Mouse (Mus musculus) left cerebral cortex, postnatal 14 days (tissue): ENCODE measurements around the gene Cbx3. TPM values are rescaled to one million over a fixed set of nuclear protein-coding genes. Genes with fewer than 3 reads are reported as not detected.

Experiments used
- DNase-seq, 2 experiments: peaks; one replicate each; pipeline ENCODE4 v3.0.0; 2021 to 2022; ENCODE audit warnings: low spot score in 2 of 2, mixed read lengths in 1 of 2
- intact Hi-C: fragments of 180-260 bp; cut with DNase I; formaldehyde crosslinking; loops from one replicate; pipeline ENCODE4 v1.15.1; 2025
- long read RNA-seq, 2 experiments: library from polyadenylated mRNA; stranded (forward); transcript quantifications; one replicate each; pipeline ENCODE4 v2.0.0; 2021
- total RNA-seq, 2 experiments: library from RNA; stranded (reverse); gene quantifications; 2 replicates each; pipeline ENCODE4 v1.2.3; 2021

The Cbx3 gene
- total RNA-seq = 100 to 1,000 TPM; 143 to 159 TPM
- long read RNA-seq, experiment 1, transcript Cbx3-201 (6 exons, 1,889 nt) = major isoform, 158 of 177 reads
- long read RNA-seq, experiment 1, partial matches to known transcripts = 7 of 177 reads
- long read RNA-seq, experiment 1, other reads (novel, unspliced or antisense) = 11 of 177 reads
- long read RNA-seq, experiment 2, transcript Cbx3-201 (6 exons, 1,889 nt) = major isoform, 133 of 150 reads
- long read RNA-seq, experiment 2, partial matches to known transcripts = 1 of 150 reads
- long read RNA-seq, experiment 2, other reads (novel, unspliced or antisense) = 13 of 150 reads

DNA sequence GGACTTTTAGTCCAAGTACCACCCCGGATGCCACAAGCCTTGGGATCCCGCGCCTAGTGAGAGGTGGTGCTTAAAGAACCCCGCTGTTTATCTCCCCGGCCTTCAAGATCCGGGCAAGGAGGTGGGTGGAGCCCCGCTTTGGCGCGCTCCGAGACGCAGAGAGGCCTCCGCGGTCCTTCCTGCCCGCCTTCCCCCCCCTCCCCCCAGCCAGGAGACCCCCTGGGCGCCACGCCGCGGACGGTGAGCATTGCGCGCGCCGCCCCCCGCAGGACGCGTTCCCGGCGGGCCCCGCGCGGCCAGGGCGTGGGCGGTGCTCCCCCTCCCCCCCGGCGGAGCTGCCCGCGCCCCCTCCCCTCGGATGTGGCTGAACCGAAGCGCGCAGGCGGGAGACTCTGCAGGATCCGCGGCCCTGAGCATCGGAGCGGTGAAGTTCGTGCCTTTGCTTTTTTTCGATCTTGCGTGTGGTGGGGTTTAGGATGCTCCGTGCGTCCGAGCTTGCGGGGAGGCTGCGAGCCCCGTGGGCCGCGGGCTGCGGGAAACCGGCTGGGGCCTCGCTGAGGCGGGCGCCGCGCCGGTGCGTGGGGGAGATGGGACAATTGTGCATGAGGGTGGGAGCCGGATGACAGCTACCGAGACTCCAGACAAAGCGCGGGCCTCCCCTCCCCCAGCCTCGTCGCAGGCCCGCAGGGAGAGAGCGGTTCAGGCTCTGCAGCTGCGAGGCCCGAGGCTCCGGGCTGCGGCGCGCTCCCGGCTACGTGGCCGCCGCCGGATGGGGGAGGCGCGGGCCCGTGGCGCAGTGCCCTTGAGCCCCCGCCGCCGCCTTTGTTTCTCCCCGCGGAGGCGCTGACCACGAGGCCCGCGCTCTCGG lies at the start of gene Cbx3:
Gene Cbx3, plus strand, starts transcription at position 50 of the 868 bp plus-strand sequence.
- intact Hi-C loops = loop anchor here (2.0 to 5.0 kb wide), 3 partner anchors 82 to 112 kb away; no protein-coding TSS in a partner anchor
- DNase-seq = peak; percentile 74 to 86

DNA sequence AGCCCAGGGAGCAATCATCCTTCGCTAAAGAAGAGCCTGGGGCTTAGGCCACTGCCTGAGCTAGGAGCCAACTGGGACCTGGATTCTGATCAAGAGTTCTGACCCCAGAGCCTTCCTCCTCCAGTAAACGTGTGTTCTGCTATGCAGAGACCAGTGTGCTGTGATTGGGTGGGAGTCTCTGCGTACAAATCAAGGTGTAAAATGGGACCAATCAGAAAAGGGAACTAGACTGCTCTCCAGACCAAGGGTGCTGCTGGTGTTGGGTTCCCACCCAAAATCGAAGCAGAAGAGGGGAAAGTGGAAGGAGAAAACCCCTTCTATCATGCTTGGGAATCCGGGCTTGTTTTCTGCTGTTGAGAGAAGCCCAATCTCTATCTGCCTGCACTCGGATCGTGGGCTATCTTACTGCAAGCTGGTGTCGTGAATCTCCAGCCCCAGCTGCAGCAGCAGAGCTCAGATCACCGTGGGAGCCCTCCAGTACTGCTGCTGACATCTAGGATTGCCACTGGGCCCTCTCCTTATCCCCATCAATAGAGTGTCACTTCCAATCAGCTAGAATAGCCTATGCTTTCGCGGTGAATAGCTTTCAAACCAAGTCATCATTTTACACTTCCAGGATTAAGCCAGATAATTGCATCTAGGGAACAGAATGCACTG lies 46.6 kb upstream of the Cbx3 start:
- no peak for DNase-seq

DNA sequence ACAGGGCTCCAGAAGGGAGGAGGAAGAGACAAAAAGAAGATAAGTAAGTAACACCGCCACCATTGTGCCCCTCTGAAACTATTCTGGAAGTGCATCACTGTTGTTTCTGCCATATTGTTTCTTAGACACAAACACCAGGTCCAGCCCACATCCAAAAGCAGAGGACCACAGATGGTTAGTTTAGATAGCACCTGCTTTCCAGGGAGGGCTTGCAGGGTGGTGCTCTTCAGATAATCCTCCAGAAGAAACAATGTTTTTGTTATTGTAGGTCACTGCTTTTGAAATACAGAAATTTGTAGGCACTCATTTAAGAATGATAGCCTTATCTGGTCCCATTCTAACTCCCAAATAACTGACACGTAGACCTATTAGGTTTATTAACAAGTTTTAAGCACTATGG lies 45.6 kb upstream of the Cbx3 start:
- intact Hi-C loops = no loop called here

More for the DNA sequence above, 46.6 kb upstream of the Cbx3 start:
- intact Hi-C loops = no loop called here

DNA sequence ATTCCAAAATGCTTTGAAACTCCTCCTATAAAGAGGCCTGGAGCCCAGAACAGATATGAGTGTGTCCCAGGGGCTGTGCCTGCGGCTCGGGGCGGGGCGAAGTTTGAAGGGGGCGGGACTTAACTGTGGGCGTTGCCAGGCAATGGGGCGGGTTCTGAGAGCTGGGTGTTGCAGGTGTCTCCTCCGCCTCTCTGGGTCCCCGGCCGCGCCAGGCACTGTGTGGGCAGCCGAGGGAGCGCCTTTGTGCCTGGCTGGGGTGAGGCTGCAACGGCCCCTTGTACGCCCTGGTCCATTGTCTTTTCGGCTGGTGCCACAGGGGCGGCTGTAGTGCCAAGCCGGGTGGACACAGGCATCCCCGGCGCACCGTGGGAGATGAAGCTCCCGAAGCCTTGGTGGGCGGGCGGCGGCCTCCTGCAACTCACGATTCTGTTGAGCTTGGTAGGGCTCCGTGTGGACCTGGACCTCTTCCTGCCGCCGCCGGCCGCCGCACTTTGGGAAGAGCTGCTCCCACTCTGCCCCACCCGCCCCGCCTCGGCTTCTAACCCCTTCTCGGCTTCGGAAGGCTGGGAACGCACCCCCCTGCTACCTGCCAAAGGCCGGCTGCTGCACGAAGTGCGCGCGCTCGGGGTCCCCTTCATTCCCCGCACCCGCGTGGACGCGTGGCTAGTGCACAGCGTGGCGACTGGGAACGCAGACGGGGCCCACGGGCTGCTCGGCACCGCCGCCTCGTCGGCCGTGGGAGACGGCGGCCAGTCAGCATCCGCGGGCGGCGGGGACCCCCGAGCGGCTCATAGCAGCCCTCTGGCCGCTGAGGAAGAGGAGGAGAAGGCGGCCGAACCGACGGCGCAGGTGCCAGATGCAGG lies 37.4 kb upstream of the Cbx3 start, which contains the start of gene Nfe2l3:
Gene Nfe2l3, plus strand, starts transcription at position 136 of the 863 bp plus-strand sequence.
- intact Hi-C loops = loop anchor here (5.0 kb wide), 1 partner anchor 40 kb away; no protein-coding TSS in a partner anchor
- peak in 1 of 2 experiments; percentile 30 for DNase-seq

More for the DNA sequence above, 45.6 kb upstream of the Cbx3 start:
- no peak for DNase-seq

DNA sequence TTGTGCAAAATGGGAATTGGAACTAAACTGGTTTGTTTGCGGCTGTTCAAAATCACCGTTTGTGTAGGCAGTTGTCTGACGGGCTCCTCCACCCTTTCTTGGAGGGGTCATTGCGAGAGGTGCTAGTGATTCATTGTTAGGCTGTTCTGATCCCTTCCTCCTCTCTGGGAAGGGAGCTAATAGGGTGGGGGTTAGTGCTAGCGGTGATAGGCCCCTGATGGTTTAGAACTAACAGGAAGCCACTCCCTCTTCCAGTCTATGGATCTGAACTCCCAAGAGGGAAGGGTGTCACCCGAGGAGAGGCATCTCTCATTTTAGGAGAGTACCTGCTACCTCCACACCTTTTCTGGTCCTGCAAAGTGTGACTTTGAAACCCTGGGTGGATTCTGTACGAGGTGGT lies 35.9 kb upstream of the Cbx3 start:
- intact Hi-C loops = loop anchor here (5.0 kb wide), 1 partner anchor 42 kb away; no protein-coding TSS in a partner anchor
- DNase-seq = no peak

DNA sequence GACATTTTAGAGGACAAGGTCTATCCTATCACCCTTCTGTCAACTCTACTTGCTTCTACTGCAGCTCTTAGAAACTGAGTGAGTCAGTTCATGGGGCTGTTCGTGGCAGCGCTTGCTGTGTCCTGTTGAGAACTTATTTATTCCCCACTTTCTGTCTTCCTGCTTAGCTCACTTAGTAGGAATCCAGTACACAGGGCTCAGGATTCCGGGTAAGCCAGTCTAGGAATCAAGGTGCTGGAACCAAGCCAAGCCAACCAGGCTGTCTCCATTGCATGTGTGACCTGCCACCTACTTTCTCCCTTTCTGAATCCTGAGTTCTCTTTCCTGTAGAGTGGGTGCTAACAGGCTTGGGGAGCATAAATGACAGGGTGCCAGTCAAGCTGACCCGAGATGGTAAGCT lies 32.5 kb upstream of the Cbx3 start:
- no peak for DNase-seq
- intact Hi-C loops = no loop called here

DNA sequence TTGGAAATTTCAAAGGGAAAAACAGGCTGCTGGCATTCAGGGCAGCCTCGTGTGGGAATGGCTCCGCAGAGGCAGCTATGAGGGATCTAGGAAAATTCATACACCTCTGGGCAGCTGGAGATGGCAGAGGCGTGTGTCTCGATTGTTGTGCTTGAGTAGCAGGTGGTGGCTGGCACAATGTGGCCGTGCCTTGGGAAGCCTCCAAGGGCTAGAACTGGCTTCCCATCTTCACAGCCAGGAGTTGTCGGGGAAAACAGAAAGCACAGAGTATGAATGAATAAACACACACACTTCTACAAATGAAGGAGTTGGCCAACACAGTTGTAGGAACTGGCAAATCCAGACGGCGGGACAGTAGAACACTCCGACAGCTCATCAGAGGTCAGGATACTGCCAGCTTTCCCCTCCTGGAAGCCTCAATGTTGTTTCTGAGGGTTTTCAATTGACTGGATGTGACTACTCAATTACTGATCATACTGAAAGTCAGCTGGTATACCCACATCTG lies 31.3 kb upstream of the Cbx3 start:
- intact Hi-C loops = no loop called here
- no peak for DNase-seq

DNA sequence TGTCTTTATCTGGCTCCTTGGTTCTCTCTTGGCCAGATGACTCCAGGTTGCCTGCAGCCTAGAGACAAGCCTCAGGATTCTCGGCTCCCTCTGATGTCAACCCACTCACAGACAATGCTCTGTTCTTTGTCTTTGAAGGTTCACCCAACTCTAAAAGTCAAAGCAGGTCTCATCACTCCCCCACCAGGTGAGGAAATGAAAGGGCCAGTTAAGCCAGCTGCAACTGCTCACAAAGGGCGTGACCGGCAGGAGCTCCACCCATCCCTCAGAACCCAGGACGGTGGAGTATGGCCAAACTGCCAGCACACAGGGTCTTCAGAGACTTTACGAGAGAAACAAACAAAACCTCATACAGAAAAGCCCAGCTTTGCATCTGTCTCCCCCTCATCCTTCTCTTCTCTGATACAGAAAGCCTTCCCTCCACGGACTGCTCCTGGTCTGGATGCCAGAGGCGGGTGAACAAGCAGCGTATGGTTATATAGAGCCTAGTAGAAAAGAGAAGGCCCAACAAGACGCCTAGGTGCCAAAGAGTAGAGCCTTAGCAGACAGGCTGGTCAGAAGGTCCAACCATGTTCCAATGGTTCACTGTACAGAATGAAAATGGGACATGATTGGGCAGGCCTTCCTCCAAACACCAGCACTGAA lies 27.8 kb upstream of the Cbx3 start:
- DNase-seq = no peak
- intact Hi-C loops = no loop called here

DNA sequence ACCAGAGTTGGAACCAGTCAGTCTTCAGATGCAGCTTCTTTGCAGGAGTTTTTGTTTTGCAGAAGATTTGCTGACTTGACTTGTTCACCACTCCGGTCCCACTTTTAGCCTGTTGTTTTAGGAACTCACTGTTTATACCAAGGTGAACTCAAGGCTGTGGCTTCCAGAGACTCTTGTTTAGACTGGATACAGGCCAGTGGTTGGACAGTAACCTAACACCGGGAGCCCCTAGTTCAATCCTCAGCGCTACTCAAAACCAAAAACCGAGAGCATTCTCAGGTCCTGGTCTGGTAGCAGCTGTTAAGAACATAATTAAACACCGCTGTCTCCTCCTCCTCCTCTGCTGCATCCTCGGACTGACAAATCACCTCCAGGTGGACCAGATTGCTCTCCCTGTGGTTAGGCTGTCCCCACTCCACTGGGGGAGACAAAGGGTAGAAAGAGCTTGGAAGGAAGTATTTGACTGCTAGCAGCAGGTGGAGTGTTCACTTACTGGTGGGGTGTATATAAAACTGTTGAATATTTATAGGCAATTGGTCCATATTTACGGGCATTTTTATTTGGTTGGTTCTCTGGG lies 17.1 kb upstream of the Cbx3 start:
- intact Hi-C loops = no loop called here
- DNase-seq = no peak

DNA sequence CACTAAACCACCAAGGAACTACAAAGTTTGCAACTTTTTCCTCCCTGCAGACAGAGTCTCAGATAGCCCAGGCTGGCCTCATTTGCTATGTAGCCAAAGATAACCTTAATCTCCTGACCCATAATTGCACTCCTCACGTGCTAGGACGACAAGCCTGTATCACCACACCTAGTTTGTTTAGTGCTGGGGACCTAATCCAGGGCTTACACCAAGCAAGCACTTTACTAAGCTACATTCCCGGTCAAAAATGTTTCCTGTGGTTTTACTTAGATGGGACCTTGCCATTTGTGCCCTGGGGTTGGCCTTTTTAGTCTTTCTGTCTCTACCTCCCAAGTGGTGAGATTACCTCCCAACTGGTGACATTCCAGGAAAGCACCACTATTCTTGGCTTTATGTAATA lies 15.2 kb upstream of the Cbx3 start:
- DNase-seq = no peak
- intact Hi-C loops = no loop called here

DNA sequence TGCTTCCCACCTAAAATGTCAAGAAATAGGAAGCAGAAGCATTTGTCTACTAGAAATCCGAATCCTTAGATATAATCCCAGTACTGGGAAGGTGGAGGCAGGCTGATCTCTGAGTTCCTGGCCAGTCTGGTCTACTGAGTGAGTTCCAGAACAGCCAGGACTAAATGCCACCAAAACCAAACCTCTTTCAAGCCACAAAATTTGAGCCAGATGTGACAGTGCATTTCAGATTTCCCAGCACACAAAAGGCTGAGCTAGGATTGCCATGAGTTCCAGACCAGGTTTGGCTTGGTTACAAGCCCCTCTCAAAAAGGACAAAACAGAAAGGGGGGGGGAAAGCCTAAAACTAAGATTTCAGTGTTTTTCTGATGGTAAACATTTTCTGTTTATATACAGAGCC lies 14.0 kb upstream of the Cbx3 start:
- no peak for DNase-seq
- intact Hi-C loops = no loop called here

DNA sequence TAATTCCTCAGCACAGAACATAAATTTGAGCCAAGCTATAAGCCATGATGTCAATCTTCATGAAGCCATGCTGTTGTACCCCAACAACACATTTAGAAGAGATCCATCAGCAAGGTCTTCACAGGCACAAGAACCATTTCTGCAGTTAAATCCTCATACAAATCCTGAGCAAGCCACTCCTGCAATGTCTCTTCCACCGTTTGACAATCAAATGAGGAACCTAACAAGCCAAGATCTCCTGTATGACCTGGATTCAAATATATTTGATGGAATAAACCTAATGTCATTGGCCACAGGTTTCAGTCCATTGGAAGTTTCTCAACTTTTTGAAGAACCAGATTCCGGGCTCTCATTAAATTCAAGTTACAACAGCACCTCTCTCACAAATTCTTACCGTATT lies 12.9 kb upstream of the Cbx3 start:
- intact Hi-C loops = no loop called here
- no peak for DNase-seq

DNA sequence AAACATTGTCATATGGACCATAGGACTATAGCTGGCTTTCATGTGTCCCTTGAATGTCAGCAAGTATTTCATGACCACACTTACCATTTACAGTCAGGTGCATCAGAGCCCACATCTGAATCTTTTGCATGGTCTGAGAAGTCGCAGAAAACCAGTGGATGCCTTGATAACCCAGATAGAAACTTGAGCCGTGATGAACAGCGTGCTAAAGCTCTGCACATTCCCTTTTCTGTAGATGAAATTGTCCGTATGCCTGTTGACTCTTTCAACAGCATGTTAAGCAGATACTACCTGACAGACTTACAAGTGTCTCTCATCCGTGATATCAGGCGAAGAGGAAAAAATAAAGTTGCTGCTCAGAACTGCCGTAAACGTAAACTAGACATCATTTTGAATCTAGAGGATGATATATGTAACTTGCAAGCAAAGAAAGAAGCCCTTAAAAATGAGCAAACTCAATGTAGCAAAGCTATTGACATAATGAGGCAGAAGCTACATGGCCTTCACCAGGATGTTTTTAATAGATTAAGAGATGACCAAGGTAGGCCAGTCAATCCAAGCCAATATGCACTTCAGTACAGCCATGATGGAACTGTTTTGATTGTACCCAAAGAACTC lies 12.3 kb upstream of the Cbx3 start:
- no peak for DNase-seq
- intact Hi-C loops = no loop called here

DNA sequence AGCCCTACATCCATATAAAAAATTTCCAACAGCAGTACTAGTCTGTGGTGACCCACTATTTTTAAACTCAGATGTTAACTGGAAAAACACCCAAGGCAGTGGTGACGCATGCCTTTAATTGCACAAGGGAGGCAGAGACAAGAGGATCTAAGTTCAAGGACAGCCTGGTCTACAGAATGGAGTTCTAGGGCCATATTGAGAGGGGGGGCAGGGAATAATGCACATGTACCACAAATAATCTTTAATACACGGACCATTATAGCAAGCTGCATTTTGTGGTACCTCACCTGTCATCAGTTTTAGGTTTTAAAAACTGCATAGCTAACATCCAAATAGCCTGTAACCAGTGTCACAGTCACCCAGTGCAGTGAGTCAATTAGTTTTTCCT lies 11.2 kb upstream of the Cbx3 start:
- intact Hi-C loops = no loop called here

DNA sequence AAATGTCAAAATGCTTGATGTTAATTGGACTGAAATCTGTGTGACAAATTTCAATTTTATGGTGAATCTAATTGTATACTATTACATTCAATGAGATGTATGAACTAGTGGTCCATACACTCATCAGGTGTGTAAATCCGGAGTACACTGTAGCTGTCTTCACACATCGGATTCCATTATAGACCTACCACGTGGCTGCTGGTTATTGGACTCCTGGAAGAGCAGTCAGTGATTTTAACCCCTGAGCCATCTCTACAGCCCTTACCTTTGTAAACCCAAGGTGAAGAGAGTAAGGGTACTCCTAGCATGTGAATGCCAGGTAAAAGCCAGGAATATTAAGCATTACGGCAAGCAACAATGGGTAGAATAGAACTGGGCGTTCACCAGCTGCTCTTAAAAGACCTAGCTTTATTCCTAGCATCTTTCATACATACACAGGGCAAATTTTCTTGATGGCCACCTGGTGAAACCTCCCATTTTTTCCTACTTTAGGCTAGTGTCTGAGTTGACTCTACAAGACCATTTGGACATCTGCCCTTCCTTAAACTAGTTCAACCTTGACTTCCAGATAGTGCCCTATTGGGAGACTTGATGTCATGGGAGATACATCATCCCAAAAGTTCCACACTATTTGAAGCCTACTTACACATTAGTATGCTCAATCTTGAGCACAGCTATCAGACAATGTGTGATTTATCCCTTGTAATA lies 10.7 kb upstream of the Cbx3 start:
- intact Hi-C loops = no loop called here
- DNase-seq = no peak

More for the DNA sequence above, 11.2 kb upstream of the Cbx3 start:
- no peak for DNase-seq

DNA sequence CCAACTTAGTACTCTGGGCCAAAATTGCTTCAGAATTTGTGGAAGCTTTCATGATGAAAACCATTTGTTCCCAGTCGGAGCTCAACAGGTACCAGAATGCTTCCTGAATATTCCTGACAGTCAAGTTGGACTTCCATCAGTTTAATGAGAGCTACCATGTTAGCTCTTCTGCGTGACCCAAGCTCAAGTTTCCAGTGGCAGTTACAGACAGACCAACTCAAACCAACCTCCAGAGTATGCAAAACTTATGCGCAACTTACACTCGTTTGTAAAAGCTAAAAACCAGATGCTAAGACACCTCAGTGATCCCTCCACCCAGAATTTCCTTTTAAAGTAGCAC lies 10.2 kb upstream of the Cbx3 start:
- intact Hi-C loops = no loop called here

DNA sequence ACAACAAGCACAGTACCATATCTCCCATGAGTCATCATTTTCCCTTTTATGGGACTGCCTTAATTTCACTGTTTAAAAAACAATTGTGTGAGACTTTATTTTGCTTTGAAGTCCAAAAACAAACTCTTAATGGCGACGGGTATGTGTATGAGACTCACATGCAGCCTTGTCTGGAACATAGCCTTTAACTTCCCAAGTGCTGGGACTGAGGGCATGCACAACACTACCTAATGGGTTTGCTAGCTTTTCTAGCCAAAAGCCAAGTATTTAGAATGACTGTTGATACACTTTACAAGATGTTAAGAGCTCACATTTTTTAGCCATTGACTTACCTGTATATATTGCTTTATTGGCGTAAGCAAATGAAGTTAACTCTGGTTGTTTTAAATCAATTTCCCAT lies 9.8 kb upstream of the Cbx3 start:
- no peak for DNase-seq
- intact Hi-C loops = no loop called here

More for the DNA sequence above, 10.2 kb upstream of the Cbx3 start:
- DNase-seq = no peak
